Mouse (Mus musculus) common myeloid progenitor, adult 5-6 weeks (primary cell): ENCODE data around the gene Fignl2. TPM values are rescaled to one million over a fixed set of nuclear protein-coding genes. Genes with fewer than 3 reads are reported as not detected.
A peak's percentile ranks its signal among the peaks of the same experiment; 100 is the strongest.

Source experiments
- ATAC-seq: replicated peaks from 2 replicates; pipeline ENCODE4 v1.8.0; 2016; ENCODE audit warnings: low read depth, mild to moderate bottlenecking, moderate TSS enrichment, inconsistent platforms; ENCODE audit not compliant: poor library complexity, severe bottlenecking
- total RNA-seq: library from RNA; stranded (forward); fragments of 200-1000, 187-1606 nt; gene quantifications from 2 replicates; pipeline ENCODE4 v1.2.3, GENCODE M21; 2017

The Fignl2 gene
- total RNA-seq, 1 experiment from 2014 or later, result not detected

GRCm38 (mm10) chr15:101070762-101071161, 7.6 kb downstream of the Fignl2 start:
- no peak for ATAC-seq

GRCm38 (mm10) chr15:101069641-101070190, 8.7 kb downstream of the Fignl2 start:
- ATAC-seq, result no peak

GRCm38 (mm10) chr15:101068671-101069070, 9.7 kb downstream of the Fignl2 start:
- no peak for ATAC-seq

- no peak for ATAC-seq
These were observed 10.3 kb downstream of the Fignl2 start for GRCm38 (mm10) chr15:101068029-101068428.

GRCm38 (mm10) chr15:101066920-101067696, 11.3 kb downstream of the Fignl2 start:
- ATAC-seq, result no peak

GRCm38 (mm10) chr15:101066364-101066847, 12.0 kb downstream of the Fignl2 start:
- ATAC-seq, result no peak

GRCm38 (mm10) chr15:101065069-101065468, 13.3 kb downstream of the Fignl2 start:
- no peak for ATAC-seq

- no peak for ATAC-seq
These were observed 18.0 kb downstream of the Fignl2 start for GRCm38 (mm10) chr15:101060280-101060852.

- no peak for ATAC-seq
These were observed 18.6 kb downstream of the Fignl2 start for GRCm38 (mm10) chr15:101059570-101060279.

GRCm38 (mm10) chr15:101056225-101056624, 22.1 kb downstream of the Fignl2 start:
- ATAC-seq, result peak; percentile 85

GRCm38 (mm10) chr15:101054541-101054940, 23.8 kb downstream of the Fignl2 start:
- no peak for ATAC-seq

GRCm38 (mm10) chr15:101053832-101054459, 24.4 kb downstream of the Fignl2 start:
- ATAC-seq, result no peak

- ATAC-seq, result no peak
These were observed 25.5 kb downstream of the Fignl2 start for GRCm38 (mm10) chr15:101052560-101053501.

GRCm38 (mm10) chr15:101051869-101052268, 26.5 kb downstream of the Fignl2 start:
- ATAC-seq, result no peak

GRCm38 (mm10) chr15:101048338-101048896, 29.9 kb downstream of the Fignl2 start:
- no peak for ATAC-seq

- no peak for ATAC-seq
These were observed 31.2 kb downstream of the Fignl2 start, which contains the start of gene Gm47841 for GRCm38 (mm10) chr15:101047194-101047555. Gm47841 (minus strand) TSS chr15:101047397.

- ATAC-seq, result no peak
These were observed 31.7 kb downstream of the Fignl2 start for GRCm38 (mm10) chr15:101046527-101047193.

GRCm38 (mm10) chr15:101046039-101046526, 32.3 kb downstream of the Fignl2 start:
- ATAC-seq, result no peak
